Mouse (Mus musculus): Measurements from ENCODE around the gene Adamtsl3. TPM values are rescaled to one million over a fixed set of nuclear protein-coding genes. Genes with fewer than 3 reads are reported as not detected.
A peak's percentile ranks its signal among the peaks of the same experiment; 100 is the strongest.

Gene Adamtsl3
- total RNA-seq, 2 experiments from 2014 or later, result 0.15 to 0.18 TPM

DNA sequence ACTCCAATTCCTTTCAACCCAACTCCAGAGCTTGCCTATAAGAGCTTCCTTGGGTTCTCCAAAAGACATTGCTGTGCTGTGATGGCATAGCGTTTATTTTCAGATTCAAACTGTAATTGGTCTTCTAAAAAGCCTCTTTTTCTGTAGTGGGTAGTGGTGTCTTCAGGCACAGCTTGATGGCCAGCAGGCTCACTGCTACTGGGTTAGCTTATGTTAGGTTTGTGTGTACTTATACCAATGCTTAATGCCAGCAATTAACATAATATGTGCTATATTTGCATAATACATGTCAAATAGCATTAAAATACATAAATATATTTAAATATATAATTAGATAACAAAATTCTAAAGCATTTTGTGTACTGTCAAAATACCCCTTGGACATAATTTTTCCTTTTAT lies 155.5 kb downstream of the Adamtsl3 start:
- no peak for ATAC-seq (ENCODE audit: poor library complexity, severe bottlenecking)

DNA sequence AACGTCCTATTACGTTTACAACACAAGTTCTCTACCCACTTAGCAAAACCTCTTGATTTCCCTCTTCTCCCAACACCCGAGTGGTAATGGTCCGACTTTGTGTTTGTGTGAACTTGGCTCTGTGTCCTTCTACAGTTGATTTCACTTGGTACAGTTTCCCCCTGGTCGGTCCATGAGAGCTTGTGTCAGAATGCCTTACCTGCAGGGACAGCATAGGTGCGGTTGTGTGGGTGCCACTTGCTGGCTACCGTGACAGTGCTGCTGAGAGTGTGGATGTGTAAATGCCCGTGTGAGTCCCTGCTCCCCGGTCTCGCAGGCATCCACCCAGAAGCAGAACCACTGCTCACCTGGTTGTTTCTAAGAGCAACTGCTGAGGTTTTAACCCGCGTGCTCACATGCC lies 157.4 kb downstream of the Adamtsl3 start:
- no peak for ATAC-seq (ENCODE audit: poor library complexity, severe bottlenecking)

- ATAC-seq (ENCODE audit: poor library complexity, severe bottlenecking), result no peak
Measured at GRCm38 (mm10) chr7:82494220-82494619, 158.7 kb downstream of the Adamtsl3 start.

DNA sequence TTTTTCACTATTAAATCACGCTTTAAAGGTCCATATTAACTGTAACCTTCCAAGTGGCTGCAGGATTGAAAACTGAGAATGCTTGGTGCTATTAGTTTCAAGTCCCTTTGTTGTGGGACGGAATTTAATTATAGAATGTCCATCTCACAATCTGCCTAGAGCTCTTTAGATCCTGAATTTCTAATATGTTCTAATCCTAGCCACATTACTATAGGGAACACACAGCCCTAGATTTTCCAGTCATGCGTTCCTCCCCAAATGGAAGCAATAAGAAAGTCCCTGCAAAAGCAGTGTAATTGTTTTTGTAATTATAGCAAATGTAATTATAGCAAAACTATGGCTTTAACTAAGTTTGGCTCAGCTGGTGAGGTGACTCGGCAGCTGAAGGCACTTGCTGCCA lies 161.6 kb downstream of the Adamtsl3 start:
- no peak for ATAC-seq (ENCODE audit: poor library complexity, severe bottlenecking)

- no peak for ATAC-seq (ENCODE audit: poor library complexity, severe bottlenecking)
Measured at GRCm38 (mm10) chr7:82501306-82501705, 165.8 kb downstream of the Adamtsl3 start.

- no peak for ATAC-seq (ENCODE audit: poor library complexity, severe bottlenecking)
Measured at GRCm38 (mm10) chr7:82502511-82502910, 167.0 kb downstream of the Adamtsl3 start.

DNA sequence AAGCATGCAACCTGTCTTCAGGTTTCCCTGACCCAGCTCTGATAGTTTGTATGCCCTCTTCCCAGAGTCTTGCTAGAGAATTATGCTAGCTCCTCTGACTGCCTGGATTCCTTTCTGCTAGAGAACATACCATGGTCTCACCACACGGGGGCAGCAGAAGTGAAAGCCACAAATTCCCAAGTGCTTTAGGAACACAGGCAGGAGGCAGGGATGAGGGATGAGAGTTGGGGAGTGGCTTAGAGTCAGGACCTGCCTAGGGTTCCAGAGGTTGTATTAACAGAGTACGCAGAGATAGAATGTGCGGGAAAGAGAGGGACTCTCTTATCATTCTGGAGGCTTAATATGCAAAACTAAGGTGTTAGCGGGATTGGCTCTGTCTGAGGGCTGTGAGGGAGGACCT lies 168.6 kb downstream of the Adamtsl3 start:
- ATAC-seq (ENCODE audit: poor library complexity, severe bottlenecking), result peak; percentile 64

GRCm38 (mm10) chr7:82530583-82530982 lies 195.1 kb downstream of the Adamtsl3 start:
- ATAC-seq (ENCODE audit: poor library complexity, severe bottlenecking), result no peak

GRCm38 (mm10) chr7:82531376-82531775 lies 195.9 kb downstream of the Adamtsl3 start:
- no peak for ATAC-seq (ENCODE audit: poor library complexity, severe bottlenecking)

DNA sequence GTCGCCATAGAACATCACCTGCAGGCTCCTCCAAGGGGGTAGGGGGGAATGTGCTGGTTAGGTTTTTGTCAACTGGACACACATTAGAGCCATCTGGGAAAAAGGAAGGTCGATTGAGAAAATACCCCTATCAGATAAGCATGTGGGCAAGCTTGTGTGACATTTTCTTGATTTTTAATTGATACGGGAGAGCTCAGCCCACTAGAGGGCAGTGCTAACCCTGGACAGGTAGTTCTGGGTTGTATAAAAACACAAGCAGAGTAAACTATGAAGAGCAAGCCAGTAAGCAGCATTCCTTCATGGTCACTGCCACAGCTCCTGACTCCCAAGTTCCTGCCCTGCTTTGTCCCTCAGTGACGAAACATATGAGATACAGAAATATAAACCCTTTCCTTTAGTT lies 197.7 kb downstream of the Adamtsl3 start:
- peak; percentile 74 for ATAC-seq (ENCODE audit: poor library complexity, severe bottlenecking)

- no peak for ATAC-seq (ENCODE audit: poor library complexity, severe bottlenecking)
Measured at GRCm38 (mm10) chr7:82533747-82534504, 198.4 kb downstream of the Adamtsl3 start.

DNA sequence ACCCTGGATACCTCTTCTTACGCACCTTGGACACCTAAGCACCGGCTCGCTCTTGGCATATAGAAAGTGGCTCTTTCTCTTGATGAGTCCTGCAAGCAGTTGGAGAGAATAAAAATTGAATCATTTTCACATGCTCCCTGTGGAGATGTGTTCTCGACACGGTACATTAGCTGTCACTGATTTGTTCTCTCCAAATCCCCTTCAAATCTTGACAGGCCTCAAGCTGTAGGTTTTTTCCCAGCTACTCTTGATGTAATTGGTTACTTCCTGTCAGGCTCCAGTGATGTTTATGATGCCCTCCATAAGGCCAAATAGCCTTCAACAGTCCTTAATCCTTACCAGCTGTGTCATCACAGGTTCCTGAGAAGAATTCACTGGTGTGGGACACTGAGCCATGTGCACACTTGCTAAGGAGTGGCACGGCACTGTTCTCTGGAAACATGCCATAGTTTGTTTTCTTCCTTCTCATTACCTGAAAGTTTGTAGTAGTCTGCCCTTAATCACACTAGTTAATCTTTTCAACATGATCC lies 209.0 kb downstream of the Adamtsl3 start:
- no peak for ATAC-seq (ENCODE audit: poor library complexity, severe bottlenecking)

GRCm38 (mm10) chr7:82552005-82552404 lies 216.5 kb downstream of the Adamtsl3 start:
- no peak for ATAC-seq (ENCODE audit: poor library complexity, severe bottlenecking)

GRCm38 (mm10) chr7:82555803-82556202 lies 220.3 kb downstream of the Adamtsl3 start:
- ATAC-seq (ENCODE audit: poor library complexity, severe bottlenecking), result no peak

DNA sequence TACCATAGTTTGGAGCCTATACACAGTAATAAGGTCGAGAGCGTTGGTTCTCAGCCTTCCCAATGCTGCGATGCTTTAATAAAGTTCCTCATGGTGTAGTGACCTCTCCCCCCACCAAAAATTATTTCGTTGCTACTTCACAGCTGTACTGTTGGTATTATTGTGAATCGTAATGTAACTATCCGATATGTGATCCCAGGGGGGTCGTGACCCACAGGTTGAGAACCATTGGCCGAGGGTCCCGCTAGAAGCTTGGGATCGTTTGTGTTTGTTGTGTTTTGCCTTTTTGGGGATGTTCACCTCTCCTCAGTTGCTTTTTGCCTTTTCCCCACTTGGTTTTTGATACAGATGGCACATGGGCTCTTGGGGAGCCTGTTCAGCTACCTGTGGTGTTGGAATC lies 220.9 kb downstream of the Adamtsl3 start:
- ATAC-seq (ENCODE audit: poor library complexity, severe bottlenecking), result no peak

GRCm38 (mm10) chr7:82557111-82557510 lies 221.6 kb downstream of the Adamtsl3 start:
- no peak for ATAC-seq (ENCODE audit: poor library complexity, severe bottlenecking)

- no peak for ATAC-seq (ENCODE audit: poor library complexity, severe bottlenecking)
Measured at GRCm38 (mm10) chr7:82566688-82567087, 231.2 kb downstream of the Adamtsl3 start.

- ATAC-seq (ENCODE audit: poor library complexity, severe bottlenecking), result no peak
Measured at GRCm38 (mm10) chr7:82567811-82568210, 232.3 kb downstream of the Adamtsl3 start.

DNA sequence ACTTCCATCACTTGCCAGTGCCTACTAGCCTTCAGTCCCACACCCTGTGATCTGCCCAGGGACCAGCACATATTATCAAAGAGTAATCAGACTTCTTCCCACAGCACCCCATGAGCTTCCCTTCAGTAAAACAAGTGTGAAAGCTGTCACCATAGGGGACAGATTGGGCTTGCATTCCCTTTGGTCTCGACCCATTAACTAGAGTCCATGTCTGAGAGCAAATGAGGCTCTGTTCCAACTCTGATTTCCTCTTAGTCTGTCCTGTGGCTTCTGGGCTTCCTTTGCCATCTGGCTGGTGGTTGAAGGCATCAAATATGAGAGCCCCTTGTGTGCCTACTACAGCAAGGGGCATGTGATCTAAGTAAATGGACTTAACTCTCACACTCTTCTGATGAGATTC lies 237.5 kb downstream of the Adamtsl3 start:
- ATAC-seq (ENCODE audit: poor library complexity, severe bottlenecking), result no peak

DNA sequence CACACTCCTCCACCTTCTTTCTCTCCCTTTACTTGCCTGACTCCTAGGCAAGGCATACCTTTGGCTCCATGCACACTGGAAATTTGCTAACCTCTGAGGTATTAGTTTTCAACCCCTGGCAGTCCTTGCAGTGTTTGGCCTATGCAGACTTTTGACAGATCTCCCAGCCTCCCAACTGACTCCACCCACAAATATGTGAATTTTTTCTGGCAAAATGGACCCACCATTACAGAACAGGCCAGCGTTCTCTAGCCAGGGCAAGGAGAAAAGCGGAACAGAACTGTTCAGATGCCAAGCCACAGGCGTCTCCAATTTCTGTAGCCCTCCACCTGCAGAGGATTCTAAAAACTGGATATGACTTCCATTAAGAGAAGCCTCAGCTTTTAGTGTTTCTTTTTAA lies 244.5 kb downstream of the Adamtsl3 start:
- ATAC-seq (ENCODE audit: poor library complexity, severe bottlenecking), result no peak

- peak; percentile 58; the same call in 1 of the 2 replicates for ATAC-seq (ENCODE audit: poor library complexity, severe bottlenecking)
Measured at GRCm38 (mm10) chr7:82581802-82582201, 246.3 kb downstream of the Adamtsl3 start.

- peak; percentile 64 for ATAC-seq (ENCODE audit: poor library complexity, severe bottlenecking)
Measured at GRCm38 (mm10) chr7:82582534-82582933, 247.0 kb downstream of the Adamtsl3 start.

GRCm38 (mm10) chr7:82590931-82591330 lies 255.4 kb downstream of the Adamtsl3 start:
- ATAC-seq (ENCODE audit: poor library complexity, severe bottlenecking), result no peak

All from megakaryocyte, adult 5-6 weeks (primary cell).